Mouse (Mus musculus): ENCODE results near the gene Hnrnph3.
A peak's percentile ranks its signal among the peaks of the same experiment; 100 is the strongest.

Gene Hnrnph3

GRCm38 (mm10) chr10:63032956-63033355 lies 8.9 kb upstream of the Hnrnph3 start:
- no peak for DNase-seq (ENCODE audit: extremely low read depth, insufficient read length, low spot score)

GRCm38 (mm10) chr10:63032267-63032666 lies 8.2 kb upstream of the Hnrnph3 start:
- no peak for DNase-seq (ENCODE audit: extremely low read depth, insufficient read length, low spot score)

GRCm38 (mm10) chr10:63028396-63028795 lies 4.4 kb upstream of the Hnrnph3 start:
- no peak for DNase-seq (ENCODE audit: extremely low read depth, insufficient read length, low spot score)

GRCm38 (mm10) chr10:63027376-63028161 lies 3.6 kb upstream of the Hnrnph3 start:
- DNase-seq (ENCODE audit: extremely low read depth, insufficient read length, low spot score) = no peak

GRCm38 (mm10) chr10:63026795-63027160 lies 2.8 kb upstream of the Hnrnph3 start:
- DNase-seq (ENCODE audit: extremely low read depth, insufficient read length, low spot score) = no peak

- no peak for DNase-seq (ENCODE audit: extremely low read depth, insufficient read length, low spot score)
These were observed 2.3 kb upstream of the Hnrnph3 start for GRCm38 (mm10) chr10:63026156-63026794.

- DNase-seq (ENCODE audit: extremely low read depth, insufficient read length, low spot score) = no peak
These were observed 1.5 kb upstream of the Hnrnph3 start for GRCm38 (mm10) chr10:63025491-63026011.

- no peak for DNase-seq (ENCODE audit: extremely low read depth, insufficient read length, low spot score)
These were observed 999 bp upstream of the Hnrnph3 start for GRCm38 (mm10) chr10:63025016-63025415.

- no peak for DNase-seq (ENCODE audit: extremely low read depth, insufficient read length, low spot score)
These were observed 528 bp upstream of the Hnrnph3 start for GRCm38 (mm10) chr10:63024580-63024910.

GRCm38 (mm10) chr10:63023121-63023748 lies 782 bp downstream of the Hnrnph3 start:
- DNase-seq (ENCODE audit: extremely low read depth, insufficient read length, low spot score) = no peak

- DNase-seq (ENCODE audit: extremely low read depth, insufficient read length, low spot score) = no peak
These were observed 1.4 kb downstream of the Hnrnph3 start for GRCm38 (mm10) chr10:63022541-63023120.

- DNase-seq (ENCODE audit: extremely low read depth, insufficient read length, low spot score) = no peak
These were observed 2.3 kb downstream of the Hnrnph3 start for GRCm38 (mm10) chr10:63021702-63022101.

GRCm38 (mm10) chr10:63019304-63019703 lies 4.7 kb downstream of the Hnrnph3 start:
- no peak for DNase-seq (ENCODE audit: extremely low read depth, insufficient read length, low spot score)

- DNase-seq (ENCODE audit: extremely low read depth, insufficient read length, low spot score) = no peak
These were observed 9.8 kb downstream of the Hnrnph3 start for GRCm38 (mm10) chr10:63014168-63014567.

- DNase-seq (ENCODE audit: extremely low read depth, insufficient read length, low spot score) = no peak
These were observed 10.5 kb downstream of the Hnrnph3 start for GRCm38 (mm10) chr10:63013476-63013875.

- DNase-seq (ENCODE audit: extremely low read depth, insufficient read length, low spot score) = no peak
These were observed 12.5 kb downstream of the Hnrnph3 start for GRCm38 (mm10) chr10:63011556-63011955.

GRCm38 (mm10) chr10:63010268-63010667 lies 13.7 kb downstream of the Hnrnph3 start:
- DNase-seq (ENCODE audit: extremely low read depth, insufficient read length, low spot score) = no peak

GRCm38 (mm10) chr10:63008193-63008592 lies 15.8 kb downstream of the Hnrnph3 start:
- peak; percentile 28 for DNase-seq (ENCODE audit: extremely low read depth, insufficient read length, low spot score)

GRCm38 (mm10) chr10:63004556-63004955 lies 19.5 kb downstream of the Hnrnph3 start:
- no peak for DNase-seq (ENCODE audit: extremely low read depth, insufficient read length, low spot score)

GRCm38 (mm10) chr10:63003252-63003651 lies 20.8 kb downstream of the Hnrnph3 start:
- DNase-seq (ENCODE audit: extremely low read depth, insufficient read length, low spot score) = no peak

- no peak for DNase-seq (ENCODE audit: extremely low read depth, insufficient read length, low spot score)
These were observed 23.4 kb downstream of the Hnrnph3 start for GRCm38 (mm10) chr10:63000584-63000983.
